Mouse (Mus musculus): Measurements from ENCODE around the gene Col6a3.

DNA sequence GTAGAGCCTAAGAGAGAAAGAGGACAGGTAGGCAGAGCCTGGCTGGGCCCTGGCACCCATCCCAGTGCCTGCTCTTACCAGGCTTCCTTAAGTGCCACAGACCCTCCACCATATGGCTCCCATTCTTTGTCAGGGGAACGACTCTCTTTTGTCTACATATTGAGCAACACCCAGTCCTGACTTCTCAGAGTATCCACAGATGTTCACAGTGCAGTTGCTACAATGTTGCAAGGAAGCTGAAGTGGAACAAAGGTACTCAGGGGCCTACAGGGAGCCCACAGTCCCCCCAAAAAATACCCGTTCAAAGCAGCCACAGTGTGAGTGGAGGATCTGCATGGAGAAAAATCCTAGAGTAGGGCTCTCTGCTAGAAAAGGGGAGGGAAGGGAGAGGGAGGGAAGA is 32.2 kb upstream of the Col6a3 start:
- no peak for TF ChIP-seq POLR2A (IDR thresholded peaks at IDR 0.05; ENCODE audit: borderline replicate concordance, control insufficient read depth, low read depth, low read length)
- TF ChIP-seq CTCF (IDR thresholded peaks at IDR 0.05; ENCODE audit: control insufficient read depth, insufficient read depth, low read length), result no peak

Measured in bone marrow, adult 2 months (tissue).